Mouse (Mus musculus): ENCODE results near the gene Fos. TPM values are rescaled to one million over a fixed set of nuclear protein-coding genes. Genes with fewer than 3 reads are reported as not detected.
A peak's percentile ranks its signal among the peaks of the same experiment; 100 is the strongest.

Fos gene
- total and polyA plus RNA-seq, 3 experiments = 4.0 to 18.3 (median 10.2) TPM

- no peak for DNase-seq (ENCODE audit: low spot score)
- peaks cover 57% of the 10 kb centered on the region for H3K27me3 ChIP-seq (ENCODE audit: insufficient read depth, low read length)
- peaks cover 3% of the 10 kb centered on the region for H3K36me3 ChIP-seq (replicated peaks)
- no peak overlapping the region for H3K4me3 ChIP-seq (ENCODE audit: low read depth, low read length)
- H3K9me3 ChIP-seq (replicated peaks) = no peaks in the 10 kb centered on the region
- H3K4me1 ChIP-seq (ENCODE audit: insufficient read depth, low read depth, low read length) = peaks cover 42% of the 10 kb centered on the region
- no peak for ATAC-seq (ENCODE audit: extremely low read depth, insufficient number of reproducible peaks, low FRiP score, poor library complexity, severe bottlenecking)
- TF ChIP-seq POLR2AphosphoS5 (IDR thresholded peaks at IDR 0.05; ENCODE audit: insufficient replicate concordance, low read depth, low read length) = no peak
- no peak for TF ChIP-seq TAL1 (conservative IDR thresholded peaks at IDR 0.05; ENCODE audit: low read depth, low read length)
Measured at GRCm38 (mm10) chr12:85478696-85479095, 5.0 kb downstream of the Fos start.

DNA sequence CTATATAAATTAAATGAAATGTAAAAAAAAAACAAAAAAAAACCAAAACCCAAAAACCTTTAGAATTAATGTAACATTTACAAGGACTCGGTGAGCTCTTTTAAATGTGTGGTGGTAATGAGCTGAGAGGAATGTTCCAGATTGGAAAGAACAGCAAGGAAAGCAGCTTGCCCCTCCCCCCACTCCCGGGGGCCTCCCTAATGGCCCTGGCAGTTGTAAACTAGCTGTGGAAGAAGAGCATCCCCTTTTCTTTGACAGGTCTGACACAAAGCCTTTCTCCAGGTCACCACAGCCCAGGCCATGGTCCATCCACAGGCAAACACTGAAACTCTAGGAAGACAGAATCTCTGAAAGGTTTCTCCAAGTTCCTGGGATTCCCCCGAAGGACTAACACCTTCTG is 5.5 kb downstream of the Fos start:
- TF ChIP-seq GATA1 (IDR thresholded peaks at IDR 0.05; ENCODE audit: borderline replicate concordance, low read length) (no peak), CTCF (IDR thresholded peaks at IDR 0.05; ENCODE audit: low read depth, low read length) (no peak), TAL1 (conservative IDR thresholded peaks at IDR 0.05; ENCODE audit: low read depth, low read length) (no peak), POLR2AphosphoS5 (IDR thresholded peaks at IDR 0.05; ENCODE audit: insufficient replicate concordance, low read depth, low read length) (no peak), GATA2 (IDR thresholded peaks at IDR 0.05; ENCODE audit: borderline replicate concordance, low read depth, low read length) (no peak)
- Histone ChIP-seq H3K4me3 (ENCODE audit: low read depth, low read length) (no peak overlapping the region), H3K27me3 (ENCODE audit: insufficient read depth, low read length) (peaks cover 52% of the 10 kb centered on the region), H3K4me1 (ENCODE audit: insufficient read depth, low read depth, low read length) (peaks cover 37% of the 10 kb centered on the region), H3K9me3 (replicated peaks) (no peaks in the 10 kb centered on the region), H3K36me3 (replicated peaks) (peaks cover 3% of the 10 kb centered on the region)
- no peak for ATAC-seq (ENCODE audit: extremely low read depth, insufficient number of reproducible peaks, low FRiP score, poor library complexity, severe bottlenecking)
- DNase-seq (ENCODE audit: low spot score) = no peak

- Histone ChIP-seq H3K4me3 (ENCODE audit: low read depth, low read length) (no peak overlapping the region), H3K27me3 (ENCODE audit: insufficient read depth, low read length) (peaks cover 45% of the 10 kb centered on the region), H3K9me3 (replicated peaks) (no peaks in the 10 kb centered on the region), H3K4me1 (ENCODE audit: insufficient read depth, low read depth, low read length) (peaks cover 38% of the 10 kb centered on the region), H3K36me3 (replicated peaks) (no peaks in the 10 kb centered on the region)
- DNase-seq (ENCODE audit: low spot score) = no peak
- ATAC-seq (ENCODE audit: extremely low read depth, insufficient number of reproducible peaks, low FRiP score, poor library complexity, severe bottlenecking) = no peak
- TF ChIP-seq GATA1 (IDR thresholded peaks at IDR 0.05; ENCODE audit: borderline replicate concordance, low read length) (no peak), TAL1 (conservative IDR thresholded peaks at IDR 0.05; ENCODE audit: low read depth, low read length) (no peak), GATA2 (IDR thresholded peaks at IDR 0.05; ENCODE audit: borderline replicate concordance, low read depth, low read length) (no peak), CTCF (IDR thresholded peaks at IDR 0.05; ENCODE audit: low read depth, low read length) (no peak), POLR2AphosphoS5 (IDR thresholded peaks at IDR 0.05; ENCODE audit: insufficient replicate concordance, low read depth, low read length) (no peak)
Measured at GRCm38 (mm10) chr12:85483155-85483554, 9.5 kb downstream of the Fos start.

GRCm38 (mm10) chr12:85484655-85485054 is 11.0 kb downstream of the Fos start:
- ATAC-seq (ENCODE audit: extremely low read depth, insufficient number of reproducible peaks, low FRiP score, poor library complexity, severe bottlenecking) (no peak), DNase-seq (ENCODE audit: low spot score) (no peak)
- Histone ChIP-seq H3K4me1 (ENCODE audit: insufficient read depth, low read depth, low read length) (peaks cover 32% of the 10 kb centered on the region), H3K4me3 (ENCODE audit: low read depth, low read length) (no peak overlapping the region), H3K27me3 (ENCODE audit: insufficient read depth, low read length) (peaks cover 45% of the 10 kb centered on the region), H3K9me3 (replicated peaks) (no peaks in the 10 kb centered on the region), H3K36me3 (replicated peaks) (no peaks in the 10 kb centered on the region)
- TF ChIP-seq GATA2 (IDR thresholded peaks at IDR 0.05; ENCODE audit: borderline replicate concordance, low read depth, low read length) (no peak), GATA1 (IDR thresholded peaks at IDR 0.05; ENCODE audit: borderline replicate concordance, low read length) (no peak), TAL1 (conservative IDR thresholded peaks at IDR 0.05; ENCODE audit: low read depth, low read length) (no peak)

GRCm38 (mm10) chr12:85485890-85486765 is 12.4 kb downstream of the Fos start:
- Histone ChIP-seq H3K4me1 (ENCODE audit: insufficient read depth, low read depth, low read length) (peaks cover 39% of the 10 kb centered on the region), H3K27me3 (ENCODE audit: insufficient read depth, low read length) (peaks cover 46% of the 10 kb centered on the region), H3K4me3 (ENCODE audit: low read depth, low read length) (peak overlapping the region; percentile 74), H3K36me3 (replicated peaks) (no peaks in the 10 kb centered on the region), H3K9me3 (replicated peaks) (no peaks in the 10 kb centered on the region)
- ATAC-seq (ENCODE audit: extremely low read depth, insufficient number of reproducible peaks, low FRiP score, poor library complexity, severe bottlenecking) (peak; percentile 94), DNase-seq (ENCODE audit: low spot score) (peak; percentile 92)
- no peak for TF ChIP-seq GATA2 (IDR thresholded peaks at IDR 0.05; ENCODE audit: borderline replicate concordance, low read depth, low read length)
- TF ChIP-seq POLR2AphosphoS5 (IDR thresholded peaks at IDR 0.05; ENCODE audit: insufficient replicate concordance, low read depth, low read length) = no peak
- no peak for TF ChIP-seq TAL1 (conservative IDR thresholded peaks at IDR 0.05; ENCODE audit: low read depth, low read length)
- TF ChIP-seq CTCF (IDR thresholded peaks at IDR 0.05; ENCODE audit: low read depth, low read length) = no peak
- no peak for TF ChIP-seq GATA1 (IDR thresholded peaks at IDR 0.05; ENCODE audit: borderline replicate concordance, low read length)

- DNase-seq (ENCODE audit: low spot score) (peak; percentile 36), ATAC-seq (ENCODE audit: extremely low read depth, insufficient number of reproducible peaks, low FRiP score, poor library complexity, severe bottlenecking) (no peak)
- Histone ChIP-seq H3K36me3 (replicated peaks) (no peaks in the 10 kb centered on the region), H3K27me3 (ENCODE audit: insufficient read depth, low read length) (peaks cover 42% of the 10 kb centered on the region), H3K4me1 (ENCODE audit: insufficient read depth, low read depth, low read length) (peaks cover 39% of the 10 kb centered on the region), H3K9me3 (replicated peaks) (no peaks in the 10 kb centered on the region), H3K4me3 (ENCODE audit: low read depth, low read length) (peak overlapping the region; percentile 74)
- TF ChIP-seq GATA2 (IDR thresholded peaks at IDR 0.05; ENCODE audit: borderline replicate concordance, low read depth, low read length) = no peak
- TF ChIP-seq POLR2AphosphoS5 (IDR thresholded peaks at IDR 0.05; ENCODE audit: insufficient replicate concordance, low read depth, low read length) = no peak
Measured at GRCm38 (mm10) chr12:85486766-85487069, 13.0 kb downstream of the Fos start.
